Mouse (Mus musculus): ENCODE data around the gene Mfsd4a. TPM values are rescaled to one million over a fixed set of nuclear protein-coding genes. Genes with fewer than 3 reads are reported as not detected.
A peak's percentile ranks its signal among the peaks of the same experiment; 100 is the strongest.

Gene Mfsd4a
- polyA plus RNA-seq, 2 experiments, result 1.1 to 12.3 TPM

- H3K27me3 ChIP-seq (ENCODE audit: control insufficient read depth, insufficient read depth, low read length), result no peaks in the 10 kb centered on the region
- H3K9me3 ChIP-seq (ENCODE audit: control insufficient read depth, low read length), result no peaks in the 10 kb centered on the region
- DNase-seq (ENCODE audit: low spot score), result peak; percentile 67
- TF ChIP-seq POLR2A (IDR thresholded peaks at IDR 0.05; ENCODE audit: borderline replicate concordance, extremely low read depth, insufficient read depth, insufficient read length), result no peak
- ATAC-seq (ENCODE audit: low FRiP score, low read depth), result peak; percentile 71
- WGBS, result 17% methylated on average over 5 of the region's 5 CpGs
- no peak overlapping the region for H3K9ac ChIP-seq (ENCODE audit: low read depth, low read length, severe bottlenecking)
- H3K4me1 ChIP-seq (ENCODE audit: control insufficient read depth, insufficient read depth, low read length), result no peaks in the 10 kb centered on the region
- no peaks in the 10 kb centered on the region for H3K36me3 ChIP-seq (ENCODE audit: control insufficient read depth, insufficient read depth, low read length)
- H3K4me3 ChIP-seq (replicated peaks; ENCODE audit: low read length), result no peak overlapping the region
- H3K4me2 ChIP-seq (replicated peaks; ENCODE audit: low read depth, low read length, severe bottlenecking), result no peak overlapping the region
- H3K27ac ChIP-seq (replicated peaks; ENCODE audit: low read depth, low read length), result no peak overlapping the region
Observed at GRCm38 (mm10) chr1:131982907-131983306, 85.0 kb downstream of the Mfsd4a start.

GRCm38 (mm10) chr1:131981378-131982013 is 86.4 kb downstream of the Mfsd4a start:
- no peaks in the 10 kb centered on the region for H3K36me3 ChIP-seq (ENCODE audit: control insufficient read depth, insufficient read depth, low read length)
- peak; percentile 73 for ATAC-seq (ENCODE audit: low FRiP score, low read depth)

GRCm38 (mm10) chr1:131980471-131980870 is 87.4 kb downstream of the Mfsd4a start:
- Histone ChIP-seq H3K9me3 (ENCODE audit: control insufficient read depth, low read length) (no peaks in the 10 kb centered on the region), H3K27me3 (ENCODE audit: control insufficient read depth, insufficient read depth, low read length) (no peaks in the 10 kb centered on the region), H3K4me1 (ENCODE audit: control insufficient read depth, insufficient read depth, low read length) (no peaks in the 10 kb centered on the region), H3K4me2 (replicated peaks; ENCODE audit: low read depth, low read length, severe bottlenecking) (no peak overlapping the region), H3K9ac (ENCODE audit: low read depth, low read length, severe bottlenecking) (no peak overlapping the region), H3K27ac (replicated peaks; ENCODE audit: low read depth, low read length) (no peak overlapping the region), H3K36me3 (ENCODE audit: control insufficient read depth, insufficient read depth, low read length) (no peaks in the 10 kb centered on the region), H3K4me3 (replicated peaks; ENCODE audit: low read length) (no peak overlapping the region)
- WGBS, result 22% methylated on average over 2 of the region's 2 CpGs
- TF ChIP-seq POLR2A (IDR thresholded peaks at IDR 0.05; ENCODE audit: borderline replicate concordance, extremely low read depth, insufficient read depth, insufficient read length), result no peak
- no peak for ATAC-seq (ENCODE audit: low FRiP score, low read depth)
- DNase-seq (ENCODE audit: low spot score), result no peak

More at GRCm38 (mm10) chr1:131981378-131982013, 86.4 kb downstream of the Mfsd4a start:
- Histone ChIP-seq H3K9me3 (ENCODE audit: control insufficient read depth, low read length) (no peaks in the 10 kb centered on the region), H3K27ac (replicated peaks; ENCODE audit: low read depth, low read length) (no peak overlapping the region), H3K4me1 (ENCODE audit: control insufficient read depth, insufficient read depth, low read length) (no peaks in the 10 kb centered on the region), H3K27me3 (ENCODE audit: control insufficient read depth, insufficient read depth, low read length) (no peaks in the 10 kb centered on the region), H3K4me3 (replicated peaks; ENCODE audit: low read length) (no peak overlapping the region), H3K9ac (ENCODE audit: low read depth, low read length, severe bottlenecking) (no peak overlapping the region), H3K4me2 (replicated peaks; ENCODE audit: low read depth, low read length, severe bottlenecking) (no peak overlapping the region)
- WGBS, result 49% methylated on average over 12 of the region's 12 CpGs
- no peak for TF ChIP-seq POLR2A (IDR thresholded peaks at IDR 0.05; ENCODE audit: borderline replicate concordance, extremely low read depth, insufficient read depth, insufficient read length)
- peak; percentile 56 for DNase-seq (ENCODE audit: low spot score)

- Histone ChIP-seq H3K27me3 (ENCODE audit: control insufficient read depth, insufficient read depth, low read length) (no peaks in the 10 kb centered on the region), H3K4me1 (ENCODE audit: control insufficient read depth, insufficient read depth, low read length) (peaks cover 8% of the 10 kb centered on the region), H3K4me2 (replicated peaks; ENCODE audit: low read depth, low read length, severe bottlenecking) (no peak overlapping the region), H3K27ac (replicated peaks; ENCODE audit: low read depth, low read length) (no peak overlapping the region), H3K9me3 (ENCODE audit: control insufficient read depth, low read length) (no peaks in the 10 kb centered on the region), H3K9ac (ENCODE audit: low read depth, low read length, severe bottlenecking) (no peak overlapping the region), H3K4me3 (replicated peaks; ENCODE audit: low read length) (no peak overlapping the region), H3K36me3 (ENCODE audit: control insufficient read depth, insufficient read depth, low read length) (no peaks in the 10 kb centered on the region)
- ATAC-seq (ENCODE audit: low FRiP score, low read depth) (no peak), DNase-seq (ENCODE audit: low spot score) (no peak)
- 82% methylated on average over 5 of the region's 5 CpGs for WGBS
- no peak for TF ChIP-seq POLR2A (IDR thresholded peaks at IDR 0.05; ENCODE audit: borderline replicate concordance, extremely low read depth, insufficient read depth, insufficient read length)
Observed at GRCm38 (mm10) chr1:131976886-131977285, 91.0 kb downstream of the Mfsd4a start.

DNA sequence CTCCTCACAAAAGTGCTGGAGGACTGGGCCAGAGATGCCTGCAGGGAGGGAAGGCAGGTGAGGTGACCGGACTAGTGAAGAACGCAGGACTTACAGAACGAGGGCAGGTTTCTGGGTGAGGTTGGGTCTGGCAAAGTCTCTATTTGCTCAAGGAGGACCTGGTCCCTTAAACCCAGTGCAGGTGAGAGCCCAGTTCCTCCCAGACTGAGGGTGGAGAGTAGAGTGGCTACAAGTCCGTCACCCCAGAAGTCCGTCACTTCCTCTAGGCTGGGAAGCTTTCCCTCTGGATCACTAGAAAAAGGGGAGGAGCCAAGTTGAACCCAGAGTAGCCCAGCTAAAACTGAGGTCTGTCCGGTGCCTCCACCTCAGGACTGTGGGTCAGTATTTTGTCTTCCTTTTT is 93.9 kb downstream of the Mfsd4a start:
- WGBS, result 78% methylated on average over 5 of the region's 6 CpGs
- Histone ChIP-seq H3K4me1 (ENCODE audit: control insufficient read depth, insufficient read depth, low read length) (peaks cover 22% of the 10 kb centered on the region), H3K36me3 (ENCODE audit: control insufficient read depth, insufficient read depth, low read length) (no peaks in the 10 kb centered on the region), H3K9ac (ENCODE audit: low read depth, low read length, severe bottlenecking) (no peak overlapping the region), H3K9me3 (ENCODE audit: control insufficient read depth, low read length) (no peaks in the 10 kb centered on the region), H3K27ac (replicated peaks; ENCODE audit: low read depth, low read length) (no peak overlapping the region), H3K4me2 (replicated peaks; ENCODE audit: low read depth, low read length, severe bottlenecking) (no peak overlapping the region), H3K27me3 (ENCODE audit: control insufficient read depth, insufficient read depth, low read length) (no peaks in the 10 kb centered on the region), H3K4me3 (replicated peaks; ENCODE audit: low read length) (no peak overlapping the region)
- ATAC-seq (ENCODE audit: low FRiP score, low read depth), result no peak
- no peak for TF ChIP-seq POLR2A (IDR thresholded peaks at IDR 0.05; ENCODE audit: borderline replicate concordance, extremely low read depth, insufficient read depth, insufficient read length)
- DNase-seq (ENCODE audit: low spot score), result no peak

Other genes with a start within 250 kb of the Mfsd4a start
- 27.0 and 43.4 TPM in 2 replicates for gene Slc41a1, start 240.6 kb downstream of the Mfsd4a start, polyA plus RNA-seq (2012; rRNA removed)
- gene Slc41a1, start 240.6 kb downstream of the Mfsd4a start, polyA plus RNA-seq (2014; fragmentation: Nextera tagmentation; extraction: Ambion mirVana), result 13.3 and 15.3 TPM in 2 replicates
- 22.8 and 25.4 TPM in 2 replicates for gene Rab29, start 200.8 kb downstream of the Mfsd4a start, polyA plus RNA-seq (2012; rRNA removed)
- gene Rab29, start 200.8 kb downstream of the Mfsd4a start, polyA plus RNA-seq (2014; fragmentation: Nextera tagmentation; extraction: Ambion mirVana), result 25.2 and 27.7 TPM in 2 replicates
- 68.0 and 68.4 TPM in 2 replicates for gene Nucks1, start 157.5 kb downstream of the Mfsd4a start, polyA plus RNA-seq (2012; rRNA removed)
- gene Nucks1, start 157.5 kb downstream of the Mfsd4a start, polyA plus RNA-seq (2014; fragmentation: Nextera tagmentation; extraction: Ambion mirVana), result 52.0 and 53.9 TPM in 2 replicates
- gene Slc45a3, start 105.1 kb downstream of the Mfsd4a start, polyA plus RNA-seq (2012; rRNA removed), result 9.9 and 13.1 TPM in 2 replicates
- 10.5 and 11.1 TPM in 2 replicates for gene Slc45a3, start 105.1 kb downstream of the Mfsd4a start, polyA plus RNA-seq (2014; fragmentation: Nextera tagmentation; extraction: Ambion mirVana)
- 26.8 and 30.0 TPM in 2 replicates for gene Elk4, start 60.5 kb downstream of the Mfsd4a start, polyA plus RNA-seq (2012; rRNA removed)
- 36.6 and 38.8 TPM in 2 replicates for gene Elk4, start 60.5 kb downstream of the Mfsd4a start, polyA plus RNA-seq (2014; fragmentation: Nextera tagmentation; extraction: Ambion mirVana)
- 8.5 and 9.2 TPM in 2 replicates for gene Cdk18, start 71.6 kb upstream of the Mfsd4a start, polyA plus RNA-seq (2012; rRNA removed)
- 2.5 and 3.7 TPM in 2 replicates for gene Cdk18, start 71.6 kb upstream of the Mfsd4a start, polyA plus RNA-seq (2014; fragmentation: Nextera tagmentation; extraction: Ambion mirVana)
- 0.94 and 1.3 TPM in 2 replicates for gene Lemd1, start 123.4 kb upstream of the Mfsd4a start, polyA plus RNA-seq (2012; rRNA removed)
- gene Lemd1, start 123.4 kb upstream of the Mfsd4a start, polyA plus RNA-seq (2014; fragmentation: Nextera tagmentation; extraction: Ambion mirVana), result 0.72 and 0.91 TPM in 2 replicates
- 0.80 and 0.81 TPM in 2 replicates for gene AC124108.1, start 123.4 kb upstream of the Mfsd4a start, polyA plus RNA-seq (2012; rRNA removed)
- 0.14 and 0.17 TPM in 2 replicates for gene AC124108.1, start 123.4 kb upstream of the Mfsd4a start, polyA plus RNA-seq (2014; fragmentation: Nextera tagmentation; extraction: Ambion mirVana)
- gene Gm10188, start 161.7 kb upstream of the Mfsd4a start, polyA plus RNA-seq (2012; rRNA removed), result not detected in 2 replicates
- not detected in 2 replicates for gene Gm10188, start 161.7 kb upstream of the Mfsd4a start, polyA plus RNA-seq (2014; fragmentation: Nextera tagmentation; extraction: Ambion mirVana)
- gene Klhdc8a, start 230.6 kb upstream of the Mfsd4a start, polyA plus RNA-seq (2012; rRNA removed), result 0.10 and 0.12 TPM in 2 replicates
- gene Klhdc8a, start 230.6 kb upstream of the Mfsd4a start, polyA plus RNA-seq (2014; fragmentation: Nextera tagmentation; extraction: Ambion mirVana), result 0.07 and 0.19 TPM in 2 replicates
- gene Nuak2, start 248.1 kb upstream of the Mfsd4a start, polyA plus RNA-seq (2012; rRNA removed), result 1.7 and 2.2 TPM in 2 replicates
- 3.3 and 3.4 TPM in 2 replicates for gene Nuak2, start 248.1 kb upstream of the Mfsd4a start, polyA plus RNA-seq (2014; fragmentation: Nextera tagmentation; extraction: Ambion mirVana)